Mouse (Mus musculus): ENCODE measurements around the gene Sez6. TPM values are rescaled to one million over a fixed set of nuclear protein-coding genes. Genes with fewer than 3 reads are reported as not detected.
A peak's percentile ranks its signal among the peaks of the same experiment; 100 is the strongest.

Sez6 gene
- polyA plus RNA-seq, 1 experiment from 2014 or later: 165 TPM

GRCm38 (mm10) chr11:77931541-77932433, 1.2 kb downstream of the Sez6 start:
- H3K27ac ChIP-seq: peak overlapping the region; percentile 94
- H3K9me3 ChIP-seq (replicated peaks): no peaks in the 10 kb centered on the region
- peaks cover 28% of the 10 kb centered on the region for H3K27me3 ChIP-seq
- H3K9ac ChIP-seq: peak overlapping the region; percentile 94
- 1% methylated on average over 41 of the region's 41 CpGs for WGBS
- no peak; the same call in 1 of the 2 replicates for ATAC-seq
- peak overlapping the region; percentile 96 for H3K4me3 ChIP-seq
- peak overlapping the region; percentile 90 for H3K4me2 ChIP-seq
- no peaks in the 10 kb centered on the region for H3K36me3 ChIP-seq (ENCODE audit: poor library complexity, severe bottlenecking)
- H3K4me1 ChIP-seq: peaks cover 71% of the 10 kb centered on the region

GRCm38 (mm10) chr11:77932576-77932975, 2.0 kb downstream of the Sez6 start:
- no peak for ATAC-seq
- H3K4me3 ChIP-seq: peak overlapping the region; percentile 96
- WGBS: 42% methylated on average over 5 of the region's 5 CpGs
- H3K27me3 ChIP-seq: peaks cover 28% of the 10 kb centered on the region
- H3K9me3 ChIP-seq (replicated peaks): no peaks in the 10 kb centered on the region
- peak overlapping the region; percentile 94 for H3K9ac ChIP-seq
- peak overlapping the region; percentile 94 for H3K27ac ChIP-seq
- peaks cover 74% of the 10 kb centered on the region for H3K4me1 ChIP-seq
- H3K4me2 ChIP-seq: peak overlapping the region; percentile 90
- H3K36me3 ChIP-seq (ENCODE audit: poor library complexity, severe bottlenecking): no peaks in the 10 kb centered on the region

- Histone ChIP-seq H3K36me3 (ENCODE audit: poor library complexity, severe bottlenecking) (no peaks in the 10 kb centered on the region), H3K4me1 (peaks cover 89% of the 10 kb centered on the region), H3K4me2 (peak overlapping the region; percentile 90), H3K27ac (peak overlapping the region; percentile 94), H3K9me3 (replicated peaks) (no peaks in the 10 kb centered on the region), H3K9ac (peak overlapping the region; percentile 94), H3K4me3 (peak overlapping the region; percentile 96), H3K27me3 (peaks cover 28% of the 10 kb centered on the region)
- ATAC-seq: peak; percentile 54
- WGBS: 0% methylated on average over 4 of the region's 4 CpGs
These were observed 3.5 kb downstream of the Sez6 start for GRCm38 (mm10) chr11:77934111-77934521.

GRCm38 (mm10) chr11:77934568-77935311, 4.1 kb downstream of the Sez6 start:
- 43% methylated on average over 5 of the region's 5 CpGs for WGBS
- peaks cover 31% of the 10 kb centered on the region for H3K27me3 ChIP-seq
- peak overlapping the region; percentile 90 for H3K4me2 ChIP-seq

GRCm38 (mm10) chr11:77936846-77937245, 6.2 kb downstream of the Sez6 start:
- no peaks in the 10 kb centered on the region for H3K36me3 ChIP-seq (ENCODE audit: poor library complexity, severe bottlenecking)
- peak overlapping the region; percentile 48 for H3K4me2 ChIP-seq
- ATAC-seq: no peak
- peak overlapping the region; percentile 9; the same call in 1 of the 2 replicates for H3K4me3 ChIP-seq
- H3K9me3 ChIP-seq (replicated peaks): no peaks in the 10 kb centered on the region
- peak overlapping the region; percentile 57 for H3K27ac ChIP-seq
- H3K27me3 ChIP-seq: peaks cover 35% of the 10 kb centered on the region
- H3K4me1 ChIP-seq: peaks cover 94% of the 10 kb centered on the region
- WGBS: 16% methylated on average over 8 of the region's 8 CpGs
- peak overlapping the region; percentile 65 for H3K9ac ChIP-seq

More at GRCm38 (mm10) chr11:77934568-77935311, 4.1 kb downstream of the Sez6 start:
- Histone ChIP-seq H3K27ac (peak overlapping the region; percentile 94), H3K36me3 (ENCODE audit: poor library complexity, severe bottlenecking) (no peaks in the 10 kb centered on the region), H3K4me3 (peak overlapping the region; percentile 96), H3K9me3 (replicated peaks) (no peaks in the 10 kb centered on the region), H3K9ac (peak overlapping the region; percentile 94), H3K4me1 (peaks cover 90% of the 10 kb centered on the region)
- ATAC-seq: no peak

- Histone ChIP-seq H3K27me3 (peaks cover 26% of the 10 kb centered on the region), H3K4me3 (no peak overlapping the region), H3K9ac (peak overlapping the region; percentile 41; the same call in 1 of the 2 replicates), H3K4me2 (peak overlapping the region; percentile 33), H3K27ac (peak overlapping the region; percentile 40; the same call in 1 of the 2 replicates), H3K4me1 (peaks cover 94% of the 10 kb centered on the region), H3K9me3 (replicated peaks) (no peaks in the 10 kb centered on the region), H3K36me3 (ENCODE audit: poor library complexity, severe bottlenecking) (no peaks in the 10 kb centered on the region)
- no peak for ATAC-seq
- 8% methylated on average over 4 of the region's 4 CpGs for WGBS
These were observed 7.2 kb downstream of the Sez6 start for GRCm38 (mm10) chr11:77937649-77938410.

- Histone ChIP-seq H3K4me2 (peak overlapping the region; percentile 10; the same call in 1 of the 2 replicates), H3K4me1 (peaks cover 77% of the 10 kb centered on the region), H3K36me3 (ENCODE audit: poor library complexity, severe bottlenecking) (peaks cover 4% of the 10 kb centered on the region; the same call in 1 of the 2 replicates), H3K27me3 (peaks cover 29% of the 10 kb centered on the region), H3K9me3 (replicated peaks) (no peaks in the 10 kb centered on the region), H3K27ac (peak overlapping the region; percentile 59), H3K9ac (peak overlapping the region; percentile 51), H3K4me3 (no peak overlapping the region)
- WGBS: 20% methylated on average over 5 of the region's 5 CpGs
- ATAC-seq: no peak
These were observed 11.6 kb downstream of the Sez6 start for GRCm38 (mm10) chr11:77942230-77942629.

- H3K4me3 ChIP-seq: peak overlapping the region; percentile 9; the same call in 1 of the 2 replicates
- H3K4me1 ChIP-seq: peaks cover 70% of the 10 kb centered on the region
- peaks cover 46% of the 10 kb centered on the region for H3K27me3 ChIP-seq
- peaks cover 4% of the 10 kb centered on the region; the same call in 1 of the 2 replicates for H3K36me3 ChIP-seq (ENCODE audit: poor library complexity, severe bottlenecking)
- H3K4me2 ChIP-seq: peak overlapping the region; percentile 51
- peak overlapping the region; percentile 82 for H3K27ac ChIP-seq
- peak overlapping the region; percentile 58 for H3K9ac ChIP-seq
- H3K9me3 ChIP-seq (replicated peaks): no peaks in the 10 kb centered on the region
- ATAC-seq: peak; percentile 84
- 0% methylated on average over 9 of the region's 9 CpGs for WGBS
These were observed 17.3 kb downstream of the Sez6 start for GRCm38 (mm10) chr11:77947860-77948259.

- H3K9me3 ChIP-seq (replicated peaks): no peaks in the 10 kb centered on the region
- no peak overlapping the region for H3K4me3 ChIP-seq
- peaks cover 25% of the 10 kb centered on the region for H3K36me3 ChIP-seq (ENCODE audit: poor library complexity, severe bottlenecking)
- H3K27ac ChIP-seq: peak overlapping the region; percentile 65
- peak overlapping the region; percentile 15 for H3K4me2 ChIP-seq
- 33% methylated on average over 12 of the region's 12 CpGs for WGBS
- peaks cover 66% of the 10 kb centered on the region for H3K4me1 ChIP-seq
- ATAC-seq: no peak
- H3K9ac ChIP-seq: no peak overlapping the region
- peaks cover 56% of the 10 kb centered on the region for H3K27me3 ChIP-seq
These were observed 19.6 kb downstream of the Sez6 start for GRCm38 (mm10) chr11:77950125-77950685.

- ATAC-seq: peak; percentile 75
- peaks cover 50% of the 10 kb centered on the region for H3K27me3 ChIP-seq
- WGBS: 75% methylated on average over 5 of the region's 5 CpGs
- peak overlapping the region; percentile 15 for H3K4me2 ChIP-seq
- H3K9ac ChIP-seq: no peak overlapping the region
- H3K36me3 ChIP-seq (ENCODE audit: poor library complexity, severe bottlenecking): peaks cover 27% of the 10 kb centered on the region
- peaks cover 71% of the 10 kb centered on the region for H3K4me1 ChIP-seq
- H3K9me3 ChIP-seq (replicated peaks): no peaks in the 10 kb centered on the region
- no peak overlapping the region for H3K4me3 ChIP-seq
- peak overlapping the region; percentile 74 for H3K27ac ChIP-seq
These were observed 20.2 kb downstream of the Sez6 start for GRCm38 (mm10) chr11:77950797-77951228.

- Histone ChIP-seq H3K27ac (no peak overlapping the region), H3K27me3 (peaks cover 53% of the 10 kb centered on the region), H3K9me3 (replicated peaks) (no peaks in the 10 kb centered on the region), H3K9ac (no peak overlapping the region), H3K4me1 (peaks cover 72% of the 10 kb centered on the region), H3K4me2 (no peak overlapping the region), H3K36me3 (ENCODE audit: poor library complexity, severe bottlenecking) (peaks cover 29% of the 10 kb centered on the region), H3K4me3 (no peak overlapping the region)
- 58% methylated on average over 9 of the region's 9 CpGs for WGBS
- ATAC-seq: no peak
These were observed 23.1 kb downstream of the Sez6 start for GRCm38 (mm10) chr11:77953671-77954070.

All from forebrain, embryonic 13.5 days (tissue).